Mouse (Mus musculus): ENCODE results near the gene Clk1.

DNA sequence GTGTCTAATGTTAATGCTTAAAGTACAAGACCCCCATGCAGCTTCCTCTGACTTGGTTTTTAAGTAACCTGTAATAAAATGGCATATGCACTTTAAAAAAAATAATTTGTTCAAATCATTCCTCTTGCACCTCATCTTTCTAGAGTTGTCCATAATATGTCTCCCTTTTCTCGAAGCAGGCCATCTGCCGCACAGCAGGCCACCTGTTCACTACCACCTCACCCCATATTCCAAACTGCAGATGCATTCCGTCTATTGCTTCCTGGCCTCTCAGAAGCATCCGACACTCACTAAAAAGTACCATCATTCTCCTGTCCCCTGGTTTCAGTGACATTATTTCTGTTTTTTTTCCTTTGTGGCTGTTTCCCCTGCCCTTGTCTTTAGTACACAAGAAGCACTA is 41.7 kb upstream of the Clk1 start:
- TF ChIP-seq POLR2A (IDR thresholded peaks at IDR 0.05; ENCODE audit: low read depth, low read length), result no peak
- no peak for TF ChIP-seq CTCF (IDR thresholded peaks at IDR 0.05; ENCODE audit: extremely low read depth, insufficient read depth, insufficient read length, insufficient replicate concordance)

Measured in spleen, adult 2 months (tissue).